Mouse (Mus musculus): ENCODE measurements around the gene Krtap28-10. TPM values are rescaled to one million over a fixed set of nuclear protein-coding genes. Genes with fewer than 3 reads are reported as not detected.

The Krtap28-10 gene
- polyA plus RNA-seq, 1 experiment, result not detected

DNA sequence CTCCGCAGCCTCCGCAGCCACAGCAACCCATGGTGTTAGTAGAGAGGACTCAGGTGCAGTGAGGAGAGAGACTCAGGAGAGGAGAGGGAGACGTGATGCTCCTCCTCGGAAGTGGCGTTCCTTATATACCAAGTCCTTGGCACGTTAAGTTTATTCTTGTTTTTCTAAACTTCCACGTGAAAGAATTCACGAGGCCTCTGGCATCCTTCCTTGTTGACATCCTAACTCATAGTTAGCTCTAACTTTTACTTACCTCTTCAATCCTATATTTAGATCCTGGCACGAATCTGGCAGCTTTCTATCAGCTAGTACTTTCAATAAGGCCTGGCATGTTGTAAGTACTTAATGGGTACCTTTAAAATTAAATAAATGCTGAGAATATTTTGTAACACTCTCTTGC lies 17.0 kb upstream of the Krtap28-10 start, which contains the start of gene A030005K14Rik:
TSS of gene A030005K14Rik (minus strand) at position 101 of the 400 bp plus-strand sequence.
- H3K9me3 ChIP-seq, result peaks cover 9% of the 10 kb centered on the region; the same call in 1 of the 2 replicates
- TF ChIP-seq GATA1 (IDR thresholded peaks at IDR 0.05; ENCODE audit: borderline replicate concordance, low read length) (no peak), FLI1 (IDR thresholded peaks at IDR 0.05; ENCODE audit: low read length) (no peak)
- H3K36me3 ChIP-seq (replicated peaks; ENCODE audit: low read length), result no peaks in the 10 kb centered on the region
- no peaks in the 10 kb centered on the region; the same call in 1 of the 2 replicates for H3K4me1 ChIP-seq
- peak within 1 kb of the TSS; percentile 77 for H3K4me3 ChIP-seq (replicated peaks)
- H3K27me3 ChIP-seq (replicated peaks), result no peaks in the 10 kb centered on the region

DNA sequence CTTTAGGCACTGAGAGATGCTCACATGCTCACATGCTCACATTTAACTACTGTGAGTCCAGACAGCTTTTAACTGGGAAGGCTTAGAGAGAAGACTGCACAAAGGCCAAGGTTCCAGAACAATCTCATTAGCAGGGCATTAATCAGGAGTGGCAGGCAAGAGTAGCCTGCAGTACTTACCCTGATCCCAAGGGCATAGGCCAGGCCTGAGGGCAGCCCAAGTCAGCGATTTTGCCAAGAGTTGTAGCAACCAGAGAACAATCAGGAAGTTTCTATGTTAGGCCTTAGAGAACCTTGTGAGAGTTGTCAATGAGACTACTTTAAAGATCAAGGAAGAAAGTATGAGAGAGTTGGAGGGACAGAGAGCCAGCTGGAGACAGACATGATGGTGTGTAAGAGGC lies 16.2 kb upstream of the Krtap28-10 start:
- TF ChIP-seq FLI1 (IDR thresholded peaks at IDR 0.05; ENCODE audit: low read length) (no peak), GATA1 (IDR thresholded peaks at IDR 0.05; ENCODE audit: borderline replicate concordance, low read length) (no peak)
- no peaks in the 10 kb centered on the region; the same call in 1 of the 2 replicates for H3K4me1 ChIP-seq
- peaks cover 9% of the 10 kb centered on the region; the same call in 1 of the 2 replicates for H3K9me3 ChIP-seq
- H3K36me3 ChIP-seq (replicated peaks; ENCODE audit: low read length), result no peaks in the 10 kb centered on the region
- H3K4me3 ChIP-seq (replicated peaks), result no peak overlapping the region
- no peaks in the 10 kb centered on the region for H3K27me3 ChIP-seq (replicated peaks)

DNA sequence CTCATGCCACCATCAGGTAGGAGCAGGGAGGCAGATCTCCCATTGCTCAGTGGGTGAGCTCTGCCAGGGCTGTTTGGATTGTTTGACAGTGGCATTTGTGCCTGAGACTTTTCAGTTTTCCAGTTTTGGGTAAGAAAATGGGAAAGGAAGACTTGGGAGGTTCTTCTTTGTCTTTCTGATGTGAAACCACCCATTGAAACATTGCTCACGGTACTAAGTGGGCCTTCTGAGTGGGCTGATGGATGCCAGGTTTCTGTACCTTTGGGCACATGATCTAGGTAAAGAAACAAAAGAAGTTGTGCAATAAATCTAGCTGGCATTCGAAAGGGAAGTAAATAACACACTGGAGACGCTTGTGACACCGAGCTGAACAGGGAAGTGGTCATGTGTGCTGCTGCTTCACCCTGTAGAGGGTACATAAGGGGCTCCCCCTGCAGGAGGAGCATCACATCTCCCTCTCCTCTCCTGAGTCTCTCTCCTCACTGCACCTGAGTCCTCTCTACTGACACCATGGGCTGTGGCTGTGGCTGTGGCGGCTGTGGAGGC lies 2.7 kb upstream of the Krtap28-10 start, which contains the start of gene Gm47969:
TSS of gene Gm47969 (plus strand) at position 51 of the 546 bp plus-strand sequence.
- Histone ChIP-seq H3K36me3 (replicated peaks; ENCODE audit: low read length) (no peaks in the 10 kb centered on the region), H3K4me3 (replicated peaks) (peak within 1 kb of the TSS; percentile 18), H3K27me3 (replicated peaks) (no peaks in the 10 kb centered on the region), H3K4me1 (no peaks in the 10 kb centered on the region; the same call in 1 of the 2 replicates), H3K9me3 (no peaks in the 10 kb centered on the region; the same call in 1 of the 2 replicates)
- no peak for TF ChIP-seq GATA1 (IDR thresholded peaks at IDR 0.05; ENCODE audit: borderline replicate concordance, low read length)
- TF ChIP-seq FLI1 (IDR thresholded peaks at IDR 0.05; ENCODE audit: low read length), result no peak

DNA sequence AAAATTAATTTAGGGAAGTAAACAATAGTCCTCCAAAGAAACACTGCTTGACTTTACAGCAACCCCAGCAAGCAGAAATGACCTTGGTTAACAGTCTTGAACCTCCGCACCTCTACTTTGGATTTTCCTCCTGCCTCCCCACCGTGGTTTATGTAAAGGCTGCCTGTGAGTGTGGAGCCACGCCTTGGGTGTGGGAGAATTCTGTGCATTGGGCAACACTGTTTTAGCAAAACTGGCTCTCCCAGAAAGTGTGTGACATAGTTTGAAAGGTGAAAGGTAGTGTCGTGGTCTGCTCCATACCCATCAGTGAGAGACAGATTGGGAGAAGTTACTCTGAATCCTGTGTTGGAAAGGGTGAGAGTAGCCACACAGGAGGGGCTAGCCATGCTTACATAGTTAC lies 3.2 kb downstream of the Krtap28-10 start:
- TF ChIP-seq FLI1 (IDR thresholded peaks at IDR 0.05; ENCODE audit: low read length), result no peak
- TF ChIP-seq GATA1 (IDR thresholded peaks at IDR 0.05; ENCODE audit: borderline replicate concordance, low read length), result no peak
- Histone ChIP-seq H3K4me1 (peaks cover 6% of the 10 kb centered on the region; the same call in 1 of the 2 replicates), H3K36me3 (replicated peaks; ENCODE audit: low read length) (no peaks in the 10 kb centered on the region), H3K27me3 (replicated peaks) (peaks cover 12% of the 10 kb centered on the region), H3K9me3 (no peaks in the 10 kb centered on the region), H3K4me3 (replicated peaks) (no peak overlapping the region)

GRCm38 (mm10) chr1:83038109-83038672 lies 4.1 kb downstream of the Krtap28-10 start, which contains the start of gene Slc19a3:
Gene Slc19a3, minus strand, starts transcription at chr1:83038448.
- Histone ChIP-seq H3K4me1 (peaks cover 6% of the 10 kb centered on the region; the same call in 1 of the 2 replicates), H3K9me3 (no peaks in the 10 kb centered on the region), H3K27me3 (replicated peaks) (peaks cover 12% of the 10 kb centered on the region), H3K36me3 (replicated peaks; ENCODE audit: low read length) (no peaks in the 10 kb centered on the region), H3K4me3 (replicated peaks) (peak within 1 kb of the TSS; percentile 80)
- TF ChIP-seq FLI1 (IDR thresholded peaks at IDR 0.05; ENCODE audit: low read length) (no peak), GATA1 (IDR thresholded peaks at IDR 0.05; ENCODE audit: borderline replicate concordance, low read length) (no peak)

DNA sequence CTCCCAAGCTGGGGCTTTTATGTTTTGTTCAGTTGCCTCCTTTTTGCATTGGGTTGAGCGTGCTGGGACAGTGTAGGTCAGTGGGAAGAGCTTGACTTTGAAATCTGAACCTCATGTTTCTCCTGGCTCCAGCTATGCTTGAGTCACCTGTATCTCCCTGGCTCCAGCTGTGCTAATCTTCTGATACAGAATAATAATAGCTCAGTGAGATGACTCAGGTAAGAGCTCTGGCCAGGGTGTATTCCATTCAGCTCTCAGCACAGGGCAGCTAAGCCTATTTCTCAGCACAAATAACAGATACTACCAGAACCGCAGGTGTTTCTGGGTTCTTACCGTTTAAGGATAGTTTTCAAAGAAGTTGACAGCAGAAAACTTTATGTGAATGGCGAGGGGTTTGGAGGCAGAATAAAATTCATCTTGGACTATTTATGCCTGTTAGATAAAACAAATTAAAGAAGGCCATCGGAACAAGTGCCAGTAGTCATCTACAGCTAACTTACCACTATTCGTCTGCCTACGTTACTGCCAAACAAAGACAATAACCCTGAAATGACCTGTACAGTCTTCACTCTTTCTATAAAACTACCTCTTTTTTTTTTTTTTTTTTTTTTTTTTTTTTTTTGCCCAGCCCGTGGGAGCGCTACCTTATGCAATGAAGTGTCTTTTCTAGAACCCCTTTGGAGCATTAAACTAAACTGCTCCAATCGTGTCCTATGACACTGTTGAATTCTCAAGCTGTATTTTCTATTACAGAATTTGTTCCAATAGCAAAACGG lies 5.2 kb downstream of the Krtap28-10 start:
- H3K4me1 ChIP-seq, result peaks cover 6% of the 10 kb centered on the region; the same call in 1 of the 2 replicates

GRCm38 (mm10) chr1:83034509-83034908 lies 7.8 kb downstream of the Krtap28-10 start:
- H3K9me3 ChIP-seq, result no peaks in the 10 kb centered on the region
- H3K27me3 ChIP-seq (replicated peaks), result peaks cover 12% of the 10 kb centered on the region
- H3K36me3 ChIP-seq (replicated peaks; ENCODE audit: low read length), result no peaks in the 10 kb centered on the region
- TF ChIP-seq GATA1 (IDR thresholded peaks at IDR 0.05; ENCODE audit: borderline replicate concordance, low read length) (no peak), FLI1 (IDR thresholded peaks at IDR 0.05; ENCODE audit: low read length) (no peak)
- H3K4me1 ChIP-seq, result peaks cover 6% of the 10 kb centered on the region; the same call in 1 of the 2 replicates
- H3K4me3 ChIP-seq (replicated peaks), result no peak overlapping the region

More for the DNA sequence above, 5.2 kb downstream of the Krtap28-10 start:
- H3K27me3 ChIP-seq (replicated peaks), result peaks cover 12% of the 10 kb centered on the region
- no peaks in the 10 kb centered on the region for H3K36me3 ChIP-seq (replicated peaks; ENCODE audit: low read length)
- H3K4me3 ChIP-seq (replicated peaks), result no peak overlapping the region
- H3K9me3 ChIP-seq, result no peaks in the 10 kb centered on the region
- no peak for TF ChIP-seq FLI1 (IDR thresholded peaks at IDR 0.05; ENCODE audit: low read length)
- no peak for TF ChIP-seq GATA1 (IDR thresholded peaks at IDR 0.05; ENCODE audit: borderline replicate concordance, low read length)

DNA sequence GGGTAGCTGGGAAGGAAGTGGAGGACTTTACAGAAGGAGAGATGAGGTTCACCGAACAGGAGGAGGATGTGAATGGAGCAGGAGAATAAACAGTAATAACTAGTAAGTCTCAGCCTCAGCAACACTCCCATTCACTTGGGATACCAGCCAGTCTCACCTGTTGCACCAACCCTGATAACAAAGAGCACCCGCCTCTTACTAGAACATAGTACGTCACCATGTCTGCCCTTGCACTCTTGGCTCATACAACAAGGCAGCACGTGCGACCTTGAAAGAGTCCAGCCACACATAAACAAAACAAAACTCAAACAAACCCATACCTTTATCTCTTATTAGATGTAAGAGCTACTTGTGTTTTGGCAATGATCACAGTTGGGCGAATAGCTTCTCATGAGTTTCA lies 9.8 kb downstream of the Krtap28-10 start:
- no peaks in the 10 kb centered on the region for H3K9me3 ChIP-seq
- no peak overlapping the region for H3K4me3 ChIP-seq (replicated peaks)
- no peaks in the 10 kb centered on the region for H3K27me3 ChIP-seq (replicated peaks)
- no peaks in the 10 kb centered on the region for H3K36me3 ChIP-seq (replicated peaks; ENCODE audit: low read length)
- no peak for TF ChIP-seq GATA1 (IDR thresholded peaks at IDR 0.05; ENCODE audit: borderline replicate concordance, low read length)
- TF ChIP-seq FLI1 (IDR thresholded peaks at IDR 0.05; ENCODE audit: low read length), result no peak
- no peaks in the 10 kb centered on the region for H3K4me1 ChIP-seq

GRCm38 (mm10) chr1:83031950-83032349 lies 10.3 kb downstream of the Krtap28-10 start:
- TF ChIP-seq GATA1 (IDR thresholded peaks at IDR 0.05; ENCODE audit: borderline replicate concordance, low read length) (no peak), FLI1 (IDR thresholded peaks at IDR 0.05; ENCODE audit: low read length) (no peak)
- no peaks in the 10 kb centered on the region for H3K9me3 ChIP-seq

More at GRCm38 (mm10) chr1:83031950-83032349, 10.3 kb downstream of the Krtap28-10 start:
- Histone ChIP-seq H3K4me1 (no peaks in the 10 kb centered on the region), H3K4me3 (replicated peaks) (no peak overlapping the region), H3K36me3 (replicated peaks; ENCODE audit: low read length) (no peaks in the 10 kb centered on the region), H3K27me3 (replicated peaks) (no peaks in the 10 kb centered on the region)
